Mouse (Mus musculus) thymus, adult 2 months (tissue): ENCODE measurements around the gene Mettl6.

Experiments used
- CTCF ChIP-seq: fragments of 200-500 bp; IDR thresholded peaks from 2 replicates; pipeline ENCODE4 v1.5.1; 2012; ENCODE audit warnings: mild to moderate bottlenecking, control low read depth, low read length, moderate library complexity, borderline replicate concordance; ENCODE audit not compliant: control insufficient read depth, poor library complexity, insufficient read depth; ENCODE audit errors: extremely low read depth
- POLR2A ChIP-seq: fragments of 200-500 bp; IDR thresholded peaks from 2 replicates; pipeline ENCODE4 v1.6.1; 2012; ENCODE audit warnings: mild to moderate bottlenecking, low read length, control low read depth, moderate library complexity; ENCODE audit not compliant: control insufficient read depth, poor library complexity, insufficient read depth; ENCODE audit errors: extremely low read depth

DNA sequence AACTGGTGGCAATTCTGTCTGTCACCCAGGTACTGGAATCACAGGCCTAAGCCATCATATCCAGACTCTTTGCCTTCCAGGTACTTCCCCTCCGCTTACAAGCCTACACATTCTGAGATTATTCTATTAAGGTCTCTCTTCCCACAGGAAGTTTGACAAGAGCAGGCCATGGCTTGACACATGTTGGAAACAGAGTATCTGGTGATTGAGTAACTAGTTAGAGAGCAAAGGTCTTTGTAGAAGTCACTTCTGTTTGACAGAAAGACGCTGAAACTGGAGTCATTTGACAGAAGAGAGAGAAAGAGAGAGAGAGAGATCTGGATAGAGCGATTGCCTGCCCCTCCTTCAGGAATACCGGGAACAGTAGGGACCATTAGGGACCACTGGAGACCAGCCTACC is 36.0 kb upstream of the Mettl6 start:
- TF ChIP-seq POLR2A (no peak), CTCF (no peak)
